Mouse (Mus musculus) heart, adult 18-20 months (tissue): ENCODE measurements around the gene Sstr3. TPM values are rescaled to one million over a fixed set of nuclear protein-coding genes. Genes with fewer than 3 reads are reported as not detected.

Experiments used
- DNase-seq, 2 experiments: peaks; one replicate each; pipeline ENCODE4 v3.0.0; 2021 to 2022; ENCODE audit warnings: mixed read lengths in 1 of 2
- total RNA-seq, 2 experiments: library from RNA; stranded (reverse); gene quantifications; 2 replicates each; pipeline ENCODE4 v1.2.3; 2021

The Sstr3 gene
- total RNA-seq, 2 experiments from 2014 or later: not detected

DNA sequence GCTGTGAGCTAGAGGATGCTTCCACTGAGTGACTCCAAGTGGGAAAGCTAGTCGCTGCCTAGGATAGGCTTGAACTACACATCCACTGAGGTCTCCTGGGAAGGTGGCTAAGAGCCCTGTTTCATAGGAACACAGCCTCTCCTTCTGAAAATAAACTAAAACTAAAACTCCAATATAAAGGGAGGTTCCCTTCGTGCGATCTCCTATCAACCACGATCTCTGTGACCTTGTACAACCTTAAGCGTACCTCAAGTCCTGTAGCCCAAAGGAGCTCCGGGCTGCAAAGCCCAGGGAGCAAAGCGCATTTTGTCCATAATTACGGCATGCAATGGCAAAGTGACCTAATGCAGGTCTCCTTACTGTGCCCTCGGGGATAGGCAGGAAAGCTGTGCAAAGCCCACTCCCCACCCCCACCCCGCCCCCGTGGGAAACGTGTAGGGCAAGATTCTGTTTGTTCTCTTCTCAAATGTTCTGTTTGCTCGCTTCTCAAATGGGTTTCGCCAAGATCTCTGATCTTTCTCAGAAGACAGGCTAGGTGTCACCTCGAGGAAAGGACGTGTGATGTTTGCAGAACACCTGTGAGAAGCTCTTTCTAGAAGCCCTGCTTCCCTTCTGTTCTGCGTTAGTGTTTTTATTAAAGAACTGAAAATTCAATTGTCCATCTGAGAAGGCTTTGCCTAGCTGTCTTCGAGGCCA lies 41.9 kb downstream of the Sstr3 start:
- no peak for DNase-seq

DNA sequence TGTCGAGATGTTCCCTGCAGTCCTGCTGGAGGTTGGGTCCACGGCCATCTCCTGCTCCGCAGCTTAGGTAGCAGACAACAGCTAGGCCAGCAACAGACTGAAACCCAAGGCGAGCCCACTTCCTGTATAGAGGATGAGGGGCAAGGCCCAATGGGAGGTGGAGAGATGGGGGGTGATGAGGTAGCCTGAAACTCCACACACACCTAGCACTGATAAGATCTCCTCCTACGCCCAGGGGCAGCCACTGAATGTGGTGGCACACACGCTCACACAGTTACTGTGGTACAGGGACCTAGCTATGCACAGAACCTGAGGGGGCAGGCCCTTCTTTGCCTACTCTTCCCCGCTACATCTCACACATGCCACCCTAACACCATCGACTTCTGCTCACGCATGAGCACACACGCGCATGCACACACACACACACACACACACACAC lies 49.5 kb downstream of the Sstr3 start, which contains the start of gene Il2rb:
Gene Il2rb, minus strand, starts transcription at position 304 of the 439 bp plus-strand sequence.
- DNase-seq: no peak

DNA sequence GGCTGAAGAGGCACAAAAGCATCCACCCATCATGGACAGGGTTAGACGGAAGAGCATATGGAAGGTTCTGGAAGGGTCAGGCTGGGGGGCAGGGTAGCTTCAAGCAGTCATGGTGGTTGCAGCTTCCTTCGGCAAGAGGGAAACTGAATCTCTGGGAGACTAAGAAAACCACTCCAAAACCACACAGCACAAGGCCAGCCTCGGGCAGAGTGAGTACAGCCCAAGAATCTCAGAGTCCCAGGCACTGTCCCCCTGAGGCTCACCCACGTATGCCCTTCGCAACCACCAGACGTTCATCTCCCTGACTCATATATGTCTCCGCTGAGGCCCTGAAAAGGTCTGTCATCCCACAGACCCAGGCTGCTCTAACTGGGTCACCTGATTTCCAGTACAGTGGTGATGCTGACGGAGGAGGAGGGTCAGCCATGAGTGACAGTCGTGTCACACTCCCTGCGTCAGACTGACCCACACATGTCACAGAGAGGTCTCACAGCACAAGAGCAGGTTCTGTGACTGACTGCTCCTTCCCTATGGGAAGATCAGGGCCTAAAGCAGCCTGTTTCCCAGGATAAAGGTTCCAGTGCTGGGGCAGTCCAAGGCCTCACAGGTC lies 51.0 kb downstream of the Sstr3 start:
- DNase-seq: no peak

DNA sequence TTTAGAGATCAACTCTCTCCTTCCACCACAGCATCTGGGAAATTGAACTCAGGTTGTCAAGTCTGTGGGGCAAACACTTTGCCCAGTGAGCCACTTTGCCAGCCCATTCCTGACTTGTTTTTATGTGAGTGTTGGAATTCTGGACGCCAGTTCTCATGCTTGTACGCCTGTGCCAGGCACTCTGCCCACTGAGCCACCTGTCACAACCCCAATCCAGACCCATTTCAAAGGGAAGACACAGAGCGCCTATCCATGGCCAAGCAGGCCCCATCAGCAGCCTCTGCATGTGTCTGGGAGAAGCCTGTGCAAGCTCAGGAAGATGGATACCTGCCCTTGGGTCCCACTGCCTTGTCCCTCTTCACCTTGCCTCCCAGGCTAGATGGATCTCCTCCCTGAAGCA lies 53.2 kb downstream of the Sstr3 start:
- DNase-seq: no peak

DNA sequence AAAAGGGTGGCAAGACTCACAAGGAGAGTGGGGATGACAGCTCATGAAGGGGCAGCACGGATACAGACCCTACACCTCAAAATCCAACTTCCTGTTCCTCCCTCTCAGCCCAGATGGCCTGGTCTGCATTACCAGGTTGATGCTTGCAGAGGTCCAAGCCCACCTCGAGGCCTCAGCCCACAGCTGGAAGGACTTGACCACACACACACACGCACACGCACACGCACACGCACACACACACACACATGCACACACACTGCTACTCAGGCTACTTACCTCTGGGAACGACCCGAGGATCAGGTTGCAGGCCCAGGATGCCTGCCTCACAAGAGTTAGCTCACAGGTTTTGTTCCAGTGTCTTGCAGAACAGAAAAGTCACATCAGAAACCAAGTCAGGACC lies 54.6 kb downstream of the Sstr3 start:
- DNase-seq: no peak

DNA sequence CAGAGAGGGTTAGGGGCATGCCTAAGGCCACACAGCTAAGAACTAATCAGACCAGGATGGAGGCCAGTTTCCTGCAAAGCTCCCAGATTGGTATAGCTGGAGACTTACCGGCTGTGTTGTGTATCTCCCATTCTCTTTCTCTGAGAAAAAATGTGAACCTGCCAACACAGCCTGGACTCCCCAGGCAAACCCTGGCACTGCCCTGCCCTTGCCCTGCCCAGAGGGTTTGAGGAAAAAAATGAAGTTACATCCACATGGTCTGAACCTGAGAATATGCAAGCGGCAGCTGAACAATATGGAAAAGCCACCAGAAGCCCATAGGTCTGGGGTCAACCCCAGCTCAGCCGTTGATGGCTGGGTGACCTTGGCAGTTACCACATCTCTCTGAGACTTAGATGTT lies 55.2 kb downstream of the Sstr3 start:
- no peak for DNase-seq

DNA sequence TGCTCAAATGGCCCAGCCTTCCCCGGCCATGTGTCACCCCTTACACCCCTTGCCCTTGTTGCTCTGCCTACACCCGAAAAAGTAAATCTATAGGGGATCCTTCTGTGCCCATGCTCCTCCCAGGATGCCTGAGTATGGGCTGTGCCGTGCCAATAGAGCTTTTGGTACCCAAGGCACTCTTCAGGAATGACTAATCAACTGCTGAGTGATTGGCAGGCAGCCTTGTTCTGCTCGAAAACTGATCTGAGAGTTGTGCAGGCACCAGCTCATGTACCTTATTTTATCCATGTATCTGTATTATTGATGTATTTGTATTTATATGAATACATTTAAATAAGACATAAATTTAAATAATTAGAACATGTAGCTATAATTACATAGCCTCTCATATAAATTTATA lies 57.4 kb downstream of the Sstr3 start:
- DNase-seq: no peak

Other genes with a start within 250 kb of the Sstr3 start
- 1 to 10 TPM in 1 of 2 experiments, under 1 TPM in 1; 0.37 to 2.5 TPM for gene Csf2rb2, start 239.0 kb downstream of the Sstr3 start, total RNA-seq
- gene Csf2rb, start 218.9 kb downstream of the Sstr3 start, total RNA-seq: 1 to 10 TPM in 1 of 2 experiments, under 1 TPM in 1; 0.87 to 5.0 TPM
- gene Tex33, start 148.8 kb downstream of the Sstr3 start, total RNA-seq: not detected
- gene Tst, start 138.8 kb downstream of the Sstr3 start, total RNA-seq: 10 to 100 TPM; 21.5 to 28.3 TPM
- 10 to 100 TPM; 47.9 to 49.0 TPM for gene Mpst, start 138.3 kb downstream of the Sstr3 start, total RNA-seq
- 10 to 100 TPM; 22.5 to 23.7 TPM for gene Kctd17, start 116.1 kb downstream of the Sstr3 start, total RNA-seq
- gene Tmprss6, start 76.1 kb downstream of the Sstr3 start, total RNA-seq: not detected
- gene Il2rb, start 49.4 kb downstream of the Sstr3 start, total RNA-seq: 1 to 10 TPM in 1 of 2 experiments, under 1 TPM in 1; 0.55 to 2.4 TPM
- gene C1qtnf6, start 13.3 kb downstream of the Sstr3 start, total RNA-seq: 1 to 10 TPM; 7.8 to 7.9 TPM
- 10 to 100 TPM in 1 of 2 experiments, 1 to 10 TPM in 1; 2.2 to 19.1 TPM for gene Rac2, start 28.1 kb upstream of the Sstr3 start, total RNA-seq
- 1 to 10 TPM; 3.8 to 6.3 TPM for gene Cyth4, start 52.4 kb upstream of the Sstr3 start, total RNA-seq
- 1 to 10 TPM; 1.6 to 2.2 TPM for gene Elfn2, start 174.1 kb upstream of the Sstr3 start, total RNA-seq
- 10 to 100 TPM; 10.8 to 11.0 TPM for gene Mfng, start 228.8 kb upstream of the Sstr3 start, total RNA-seq